Mouse (Mus musculus) MEL (cell line): Measurements from ENCODE around the gene Cd200r3. TPM values are rescaled to one million over a fixed set of nuclear protein-coding genes. Genes with fewer than 3 reads are reported as not detected.
A peak's percentile ranks its signal among the peaks of the same experiment; 100 is the strongest.

Source experiments
- DNase-seq: peaks from one replicate; pipeline ENCODE4 v3.0.0; 2011; ENCODE audit warnings: low read depth, low spot score
- H3K27ac ChIP-seq: 2 replicates; pipeline ENCODE4 v1.5.1; 2012; ENCODE audit warnings: low read depth, mild to moderate bottlenecking, control low read depth, low read length, moderate library complexity; ENCODE audit not compliant: control insufficient read depth
- H3K27me3 ChIP-seq, 2 experiments: fragments of 150-350 bp in 1 of 2; sonication (generic) in 1 of 2; 2 replicates each; pipeline ENCODE4 v1.6.1; 2012; ENCODE audit warnings: low read length in 2 of 2, mild to moderate bottlenecking in 2 of 2, improper control_type of control experiment in 1 of 2, moderate library complexity in 1 of 2; ENCODE audit not compliant: insufficient read depth in 2 of 2, control insufficient read depth in 1 of 2
- H3K36me3 ChIP-seq, 2 experiments: 2 replicates each; pipeline ENCODE4 v1.6.1; 2012 to 2014; ENCODE audit warnings: low read length in 2 of 2, improper control_type of control experiment in 1 of 2, inconsistent platforms in 1 of 2, mild to moderate bottlenecking in 1 of 2; ENCODE audit not compliant: insufficient read depth in 2 of 2, control insufficient read depth in 1 of 2
- H3K4me1 ChIP-seq, 2 experiments: fragments of 150-350 bp in 1 of 2; sonication (generic) in 1 of 2; 2 replicates each; pipeline ENCODE4 v1.6.1; 2012; ENCODE audit warnings: low read length in 2 of 2, improper control_type of control experiment in 1 of 2, mild to moderate bottlenecking in 1 of 2; ENCODE audit not compliant: insufficient read depth in 2 of 2, control insufficient read depth in 1 of 2
- H3K4me3 ChIP-seq, 2 experiments: fragments of 150-350 bp in 1 of 2; sonication (generic) in 1 of 2; 2 replicates each; pipeline ENCODE4 v1.5.1; 2012; ENCODE audit warnings: low read depth in 2 of 2, low read length in 2 of 2, mild to moderate bottlenecking in 2 of 2, moderate library complexity in 2 of 2, control low read depth in 1 of 2, improper control_type of control experiment in 1 of 2; ENCODE audit not compliant: control insufficient read depth in 1 of 2, insufficient read depth in 1 of 2
- H3K79me2 ChIP-seq: 2 replicates; pipeline ENCODE4 v1.6.1; 2012; ENCODE audit warnings: mild to moderate bottlenecking, low read length, moderate library complexity; ENCODE audit not compliant: control insufficient read depth, poor library complexity, insufficient read depth
- H3K9ac ChIP-seq: 2 replicates; pipeline ENCODE4 v1.6.1; 2012; ENCODE audit warnings: low read depth, mild to moderate bottlenecking, control low read depth, low read length, moderate library complexity; ENCODE audit not compliant: control insufficient read depth, poor library complexity, severe bottlenecking
- H3K9me3 ChIP-seq: fragments of 150-350 bp; sonication (generic); replicated peaks from 2 replicates; pipeline ENCODE4 v1.6.1; 2012; ENCODE audit warnings: mild to moderate bottlenecking, low read length, improper control_type of control experiment, moderate library complexity; ENCODE audit not compliant: insufficient read depth
- CHD1 ChIP-seq: IDR thresholded peaks from 2 replicates; pipeline ENCODE4 v1.6.1; 2012; ENCODE audit warnings: low read depth, mild to moderate bottlenecking, inconsistent platforms, low read length, improper control_type of control experiment
- CTCF ChIP-seq, 3 experiments: IDR thresholded peaks in 2 of 3; conservative IDR thresholded peaks in 1 of 3; 2 replicates each; pipeline ENCODE4 v1.5.1; 2011 to 2012; ENCODE audit warnings: low read length in 3 of 3, low read depth in 2 of 3, mild to moderate bottlenecking in 2 of 3, improper control_type of control experiment in 1 of 3, inconsistent platforms in 1 of 3, mixed read lengths in 1 of 3, moderate library complexity in 1 of 3; ENCODE audit not compliant: control insufficient read depth in 1 of 3, insufficient read depth in 1 of 3, poor library complexity in 1 of 3, severe bottlenecking in 1 of 3
- E2F4 ChIP-seq: IDR thresholded peaks from 2 replicates; pipeline ENCODE4 v1.6.1; 2011; ENCODE audit warnings: low read depth, low read length, improper control_type of control experiment, borderline replicate concordance
- EP300 ChIP-seq, 2 experiments: IDR thresholded peaks; 2 replicates each; pipeline ENCODE4 v1.6.1; 2011; ENCODE audit warnings: improper control_type of control experiment in 2 of 2, low read length in 2 of 2, low read depth in 1 of 2, mild to moderate bottlenecking in 1 of 2
- GATA1 ChIP-seq: IDR thresholded peaks from 2 replicates; pipeline ENCODE4 v1.6.1; 2011; ENCODE audit warnings: low read depth, low read length, improper control_type of control experiment
- JUND ChIP-seq: IDR thresholded peaks from 2 replicates; pipeline ENCODE4 v1.6.1; 2011; ENCODE audit warnings: low read depth, mild to moderate bottlenecking, improper control_type of control experiment, low read length
- KAT2A ChIP-seq: conservative IDR thresholded peaks from 2 replicates; pipeline ENCODE4 v1.6.1; 2012; ENCODE audit warnings: low read depth, low read length, improper control_type of control experiment, inconsistent platforms
- MAFK ChIP-seq: IDR thresholded peaks from 2 replicates; pipeline ENCODE4 v1.6.1; 2011; ENCODE audit warnings: low read depth, mild to moderate bottlenecking, low read length, improper control_type of control experiment, borderline replicate concordance
- NELFE ChIP-seq: IDR thresholded peaks from 2 replicates; pipeline ENCODE4 v1.6.1; 2011; ENCODE audit warnings: low read depth, low read length, improper control_type of control experiment
- POLR2A ChIP-seq, 2 experiments: IDR thresholded peaks; 2 replicates each; pipeline ENCODE4 v1.6.1; 2011 to 2012; ENCODE audit warnings: low read length in 2 of 2, mild to moderate bottlenecking in 2 of 2, control low read depth in 1 of 2, improper control_type of control experiment in 1 of 2, low read depth in 1 of 2, moderate library complexity in 1 of 2; ENCODE audit not compliant: control insufficient read depth in 1 of 2, insufficient read depth in 1 of 2, poor library complexity in 1 of 2
- RAD21 ChIP-seq: IDR thresholded peaks from 2 replicates; pipeline ENCODE4 v1.6.1; 2011; ENCODE audit warnings: mild to moderate bottlenecking, low read depth, low read length, improper control_type of control experiment
- SIN3A ChIP-seq: IDR thresholded peaks from 2 replicates; pipeline ENCODE4 v1.6.1; 2012; ENCODE audit warnings: low read length, improper control_type of control experiment, inconsistent platforms
- SMC3 ChIP-seq: IDR thresholded peaks from 2 replicates; pipeline ENCODE4 v1.6.1; 2011; ENCODE audit warnings: low read depth, low read length, improper control_type of control experiment
- TAL1 ChIP-seq: IDR thresholded peaks from 2 replicates; pipeline ENCODE4 v1.6.1; 2012; ENCODE audit warnings: mild to moderate bottlenecking, inconsistent platforms, low read length, moderate library complexity, mixed read lengths
- USF1 ChIP-seq: IDR thresholded peaks from 2 replicates; pipeline ENCODE4 v1.6.1; 2014; ENCODE audit warnings: low read depth, mild to moderate bottlenecking, inconsistent platforms, low read length, improper control_type of control experiment, moderate library complexity
- USF2 ChIP-seq, 2 experiments: IDR thresholded peaks; 2 replicates each; pipeline ENCODE4 v1.6.1; 2011 to 2012; ENCODE audit warnings: improper control_type of control experiment in 2 of 2, low read length in 2 of 2, borderline replicate concordance in 1 of 2, inconsistent platforms in 1 of 2, low read depth in 1 of 2, mild to moderate bottlenecking in 1 of 2; ENCODE audit not compliant: insufficient read depth in 1 of 2
- polyA plus RNA-seq, 2 experiments: library from polyadenylated mRNA; stranded (reverse) in 1 of 2; unstranded in 1 of 2; fragments of >175 nt in 1 of 2; fragments of >200 nt in 1 of 2; gene quantifications; 2 replicates each; pipeline versions ENCODE4 v1.2.1 to v1.2.4; 2012; ENCODE audit warnings: low replicate concordance in 2 of 2, low read depth in 1 of 2; ENCODE audit not compliant: insufficient read length in 2 of 2, insufficient read depth in 1 of 2, missing spikeins in 1 of 2
- total RNA-seq: library from RNA; depleted of rRNA; stranded (reverse); fragments of 300-350 nt; gene quantifications from 2 replicates; pipeline ENCODE4 v1.2.3, GENCODE M21; 2012

The Cd200r3 gene
- total and polyA plus RNA-seq, 3 experiments: 0.46 TPM; not detected in 1

DNA sequence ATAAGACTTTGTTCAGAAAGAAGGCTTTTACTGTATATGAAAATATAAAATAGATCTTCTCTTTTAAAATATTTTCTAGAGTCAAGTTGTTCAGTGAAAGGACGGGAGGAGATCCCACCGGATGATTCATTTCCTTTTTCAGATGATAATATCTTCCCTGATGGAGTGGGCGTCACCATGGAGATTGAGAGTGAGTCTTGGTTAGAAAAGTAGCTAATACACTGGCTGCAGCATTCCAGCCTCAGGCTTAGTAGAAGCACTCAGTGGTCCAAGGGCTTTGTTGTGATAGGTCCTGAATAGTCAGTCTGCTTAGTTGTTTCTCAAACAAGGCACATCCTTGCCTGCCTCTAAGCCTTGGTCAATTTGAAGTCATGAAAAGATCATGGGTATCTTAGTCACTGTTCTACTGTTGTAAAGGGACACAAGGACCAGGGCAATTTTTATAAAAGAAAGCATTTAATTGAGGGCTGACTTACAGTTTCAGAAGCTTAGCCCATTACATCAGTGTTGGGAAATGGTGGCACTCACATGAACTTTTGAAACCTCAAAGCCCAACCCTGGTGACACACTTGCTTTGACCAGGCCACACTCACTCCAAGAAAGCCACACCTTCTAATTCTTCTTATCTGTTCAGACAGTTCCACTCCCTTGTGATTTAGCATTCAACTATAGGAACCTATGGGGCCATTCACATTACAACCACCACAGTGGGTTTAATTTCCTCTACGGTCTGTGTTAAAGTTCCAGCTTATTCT is 8.1 kb downstream of the Cd200r3 start:
- H3K27ac ChIP-seq: peak overlapping the region; percentile 32
- TF ChIP-seq CTCF (IDR thresholded peaks at IDR 0.05 in 2 of 3, conservative IDR thresholded peaks at IDR 0.05 in 1 of 3; ENCODE audit: control insufficient read depth in 1 of 3, insufficient read depth in 1 of 3, low read depth in 2 of 3, low read length in 3 of 3, poor library complexity in 1 of 3, severe bottlenecking in 1 of 3): no peak
- TF ChIP-seq GATA1: peak; percentile 41; the same call in 1 of the 2 replicates
- no peak for TF ChIP-seq USF2 (IDR thresholded peaks at IDR 0.05; ENCODE audit: borderline replicate concordance in 1 of 2, insufficient read depth in 1 of 2, low read depth in 1 of 2, low read length in 2 of 2)
- peak; percentile 10; the same call in 1 of the 2 replicates for TF ChIP-seq TAL1
- TF ChIP-seq, all 39 proteins: peak for 2
- no peak overlapping the region for H3K4me3 ChIP-seq
- peaks cover 0 to 13% of the 10 kb centered on the region in 2 experiments; a peak in 2 of 4 replicates for H3K36me3 ChIP-seq
- H3K4me1 ChIP-seq: peaks cover 4 to 9% of the 10 kb centered on the region in 2 experiments; a peak in 3 of 4 replicates
- H3K79me2 ChIP-seq: no peaks in the 10 kb centered on the region
- no peaks in the 10 kb centered on the region for H3K27me3 ChIP-seq
- H3K9ac ChIP-seq: no peak overlapping the region
- peak; percentile 36 for DNase-seq
- H3K9me3 ChIP-seq: no peaks in the 10 kb centered on the region

- Histone ChIP-seq H3K9ac (no peak overlapping the region), H3K4me1 (peaks cover 0 to 32% of the 10 kb centered on the region in 2 experiments; a peak in 2 of 4 replicates), H3K9me3 (no peaks in the 10 kb centered on the region), H3K36me3 (peaks cover 0 to 36% of the 10 kb centered on the region in 2 experiments; a peak in 2 of 4 replicates), H3K27ac (peak overlapping the region; percentile 27; the same call in 1 of the 2 replicates), H3K4me3 (no peak overlapping the region), H3K79me2 (no peaks in the 10 kb centered on the region), H3K27me3 (no peaks in the 10 kb centered on the region)
- DNase-seq: no peak
- TF ChIP-seq CHD1 (no peak), TAL1 (no peak), POLR2A (IDR thresholded peaks at IDR 0.05; ENCODE audit: control insufficient read depth in 1 of 2, insufficient read depth in 1 of 2, low read depth in 1 of 2, low read length in 2 of 2, poor library complexity in 1 of 2) (no peak), EP300 (IDR thresholded peaks at IDR 0.05; ENCODE audit: low read depth in 1 of 2, low read length in 2 of 2) (no peak), KAT2A (no peak), SIN3A (no peak), USF2 (IDR thresholded peaks at IDR 0.05; ENCODE audit: borderline replicate concordance in 1 of 2, insufficient read depth in 1 of 2, low read depth in 1 of 2, low read length in 2 of 2) (no peak), JUND (no peak), E2F4 (no peak), NELFE (no peak), SMC3 (no peak), RAD21 (no peak; the same call in 1 of the 2 replicates), USF1 (no peak), MAFK (no peak)
These were observed 18.8 kb downstream of the Cd200r3 start for GRCm38 (mm10) chr16:44962296-44962695.
